Mouse (Mus musculus): Measurements from ENCODE around the gene Nrp2.

The Nrp2 gene

DNA sequence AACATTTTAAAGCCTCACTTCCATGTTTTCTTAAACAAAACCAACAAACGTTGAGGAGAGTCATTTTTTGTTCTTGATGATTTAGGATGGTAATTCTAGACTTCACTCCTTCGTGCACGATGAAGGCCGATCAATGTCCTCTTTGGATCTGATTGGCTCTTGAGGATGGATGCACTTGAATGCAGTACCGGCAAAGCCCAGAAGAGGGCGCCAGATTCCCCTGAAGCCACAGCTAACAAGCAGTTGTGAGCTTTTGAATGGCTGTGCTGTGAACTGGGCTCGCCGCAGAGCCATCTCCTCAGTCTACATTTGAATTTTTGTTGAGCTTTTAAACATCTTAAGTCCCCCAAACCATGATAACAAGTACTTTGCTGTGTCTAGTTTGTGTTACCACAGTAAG lies 19.4 kb downstream of the Nrp2 start:
- DNase-seq (ENCODE audit: extremely low read depth, low read depth): no peak

DNA sequence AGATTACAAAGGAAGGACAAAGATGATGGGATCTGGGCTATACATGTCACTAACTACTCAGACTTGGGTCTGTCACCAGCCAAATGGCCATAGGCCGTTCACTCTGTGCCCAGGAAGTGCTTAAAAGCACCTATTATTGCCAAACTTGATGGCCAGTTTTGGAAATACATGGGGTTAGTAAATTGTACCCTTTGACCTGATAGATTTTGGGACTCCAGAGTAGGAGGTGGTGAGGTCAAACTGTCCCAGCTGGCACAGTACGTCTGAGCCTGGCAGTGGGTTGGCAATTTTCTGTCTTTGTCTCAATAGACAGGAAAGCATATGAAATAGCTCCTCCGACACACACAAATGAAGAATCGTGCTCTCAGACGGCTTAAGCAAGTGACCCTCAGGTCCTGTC lies 20.8 kb downstream of the Nrp2 start:
- no peak for DNase-seq (ENCODE audit: extremely low read depth, low read depth)

DNA sequence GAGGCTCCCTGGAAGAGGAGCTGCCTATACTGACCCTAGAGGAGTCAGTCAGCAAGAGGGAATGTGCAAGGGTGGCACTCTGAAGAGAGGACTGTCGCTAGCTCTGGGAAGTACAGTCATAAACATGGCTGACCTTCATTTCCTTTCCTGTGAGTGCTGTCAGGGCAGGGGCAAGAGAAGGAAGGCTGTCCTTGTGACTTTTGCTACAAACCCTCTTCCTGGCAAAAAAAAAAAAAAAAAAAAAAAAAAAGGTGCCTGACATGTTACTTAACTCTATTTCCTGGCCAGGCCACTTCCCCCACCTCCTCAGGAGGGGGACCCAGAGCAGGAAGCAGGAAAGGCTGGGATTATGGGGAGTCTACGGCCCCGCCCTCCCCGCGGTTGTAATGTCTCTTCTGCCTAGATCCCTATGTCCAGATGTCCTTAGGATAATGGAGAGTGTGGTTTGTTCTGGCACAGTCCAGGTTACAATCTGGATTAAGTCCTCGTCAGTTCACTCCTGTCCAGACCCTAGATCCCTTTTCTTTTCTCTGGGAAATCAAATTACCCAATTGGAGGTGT lies 21.5 kb downstream of the Nrp2 start:
- DNase-seq (ENCODE audit: extremely low read depth, low read depth): no peak

DNA sequence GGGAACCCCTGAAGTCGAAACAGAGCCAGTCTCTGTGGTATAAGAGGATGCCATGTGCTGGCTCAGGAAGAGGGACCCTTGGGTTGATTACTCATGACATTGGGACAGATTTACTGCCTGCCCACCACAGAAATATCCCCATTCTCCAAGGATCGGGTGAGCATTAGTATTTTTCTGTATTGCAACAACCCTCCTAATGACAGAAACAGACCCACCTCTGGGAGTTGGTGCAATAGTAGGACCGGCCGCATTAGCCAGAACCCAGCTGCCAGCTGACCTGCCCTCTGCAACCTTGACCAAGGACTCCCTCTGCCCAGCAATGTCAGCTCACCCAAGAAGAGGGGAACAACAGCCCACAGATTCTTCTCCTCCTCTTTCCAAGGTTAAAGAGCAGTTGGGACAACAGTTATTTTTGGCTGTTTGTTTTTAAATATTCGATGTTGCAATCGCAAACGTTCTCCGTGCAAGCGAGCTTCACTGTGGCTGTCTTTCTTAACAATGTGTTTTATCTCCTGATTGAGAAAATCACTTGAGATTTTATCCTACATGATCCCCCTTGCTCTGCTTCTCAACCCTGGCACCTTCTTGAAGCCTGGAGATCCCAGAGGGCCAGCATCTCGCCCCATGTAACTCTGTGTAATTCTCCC lies 22.1 kb downstream of the Nrp2 start:
- DNase-seq (ENCODE audit: extremely low read depth, low read depth): no peak

DNA sequence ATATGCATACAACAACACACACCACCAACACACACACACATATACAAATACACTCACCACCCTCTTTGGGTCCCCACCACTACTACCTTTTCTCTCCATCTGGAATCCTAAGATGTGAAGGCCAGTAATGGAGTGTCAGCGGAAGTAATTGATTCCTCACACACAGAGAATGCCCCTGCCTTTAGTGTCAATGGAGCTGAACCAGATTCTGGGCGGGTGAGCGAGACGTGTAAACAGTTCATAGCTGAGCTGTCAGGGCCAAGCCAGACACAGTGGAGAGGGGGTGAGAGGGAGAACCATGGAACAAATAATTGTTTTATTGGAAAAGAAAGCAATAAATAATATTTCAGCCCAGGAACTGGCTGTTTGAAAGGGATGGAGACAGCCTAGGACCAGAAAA lies 24.1 kb downstream of the Nrp2 start:
- DNase-seq (ENCODE audit: extremely low read depth, low read depth): no peak

DNA sequence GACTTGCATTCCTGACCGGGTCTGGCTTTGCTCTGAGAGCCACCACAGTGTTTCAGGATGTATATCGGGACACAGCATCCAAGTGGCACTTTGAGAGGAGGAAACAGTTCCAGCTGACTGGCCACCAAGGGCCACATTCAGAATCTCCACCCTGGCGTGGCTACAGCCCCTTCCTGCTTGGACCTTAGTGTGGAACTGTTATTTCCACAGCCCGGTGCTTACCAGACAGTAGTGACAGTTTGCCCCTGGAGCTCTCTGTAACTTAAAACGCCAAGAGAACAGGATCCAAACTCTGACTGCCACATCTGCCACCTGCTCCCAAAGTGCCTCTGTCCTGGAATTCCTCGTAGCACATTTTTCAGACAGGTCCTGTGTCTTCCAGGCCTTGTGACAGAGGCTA lies 25.3 kb downstream of the Nrp2 start:
- DNase-seq (ENCODE audit: extremely low read depth, low read depth): no peak

DNA sequence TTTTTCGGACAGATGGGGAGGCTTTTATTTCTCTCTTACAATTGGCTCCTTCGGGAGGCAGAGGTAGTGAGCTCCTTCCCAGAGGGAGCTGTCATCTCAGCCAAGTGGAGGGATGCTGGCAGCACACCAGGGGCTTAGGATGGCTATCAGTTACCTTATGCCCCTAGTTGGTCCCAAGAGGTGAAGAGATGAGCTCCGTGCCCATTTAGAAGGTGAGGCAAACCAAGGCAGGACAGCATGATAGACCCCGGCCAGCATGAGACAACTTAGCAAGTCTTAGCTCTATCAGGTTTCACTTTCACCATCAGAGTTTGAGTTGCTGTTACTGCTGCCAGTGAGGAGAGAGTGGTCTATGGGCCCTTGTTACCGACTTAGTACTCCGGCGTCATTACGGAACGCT lies 25.8 kb downstream of the Nrp2 start:
- no peak for DNase-seq (ENCODE audit: extremely low read depth, low read depth)

DNA sequence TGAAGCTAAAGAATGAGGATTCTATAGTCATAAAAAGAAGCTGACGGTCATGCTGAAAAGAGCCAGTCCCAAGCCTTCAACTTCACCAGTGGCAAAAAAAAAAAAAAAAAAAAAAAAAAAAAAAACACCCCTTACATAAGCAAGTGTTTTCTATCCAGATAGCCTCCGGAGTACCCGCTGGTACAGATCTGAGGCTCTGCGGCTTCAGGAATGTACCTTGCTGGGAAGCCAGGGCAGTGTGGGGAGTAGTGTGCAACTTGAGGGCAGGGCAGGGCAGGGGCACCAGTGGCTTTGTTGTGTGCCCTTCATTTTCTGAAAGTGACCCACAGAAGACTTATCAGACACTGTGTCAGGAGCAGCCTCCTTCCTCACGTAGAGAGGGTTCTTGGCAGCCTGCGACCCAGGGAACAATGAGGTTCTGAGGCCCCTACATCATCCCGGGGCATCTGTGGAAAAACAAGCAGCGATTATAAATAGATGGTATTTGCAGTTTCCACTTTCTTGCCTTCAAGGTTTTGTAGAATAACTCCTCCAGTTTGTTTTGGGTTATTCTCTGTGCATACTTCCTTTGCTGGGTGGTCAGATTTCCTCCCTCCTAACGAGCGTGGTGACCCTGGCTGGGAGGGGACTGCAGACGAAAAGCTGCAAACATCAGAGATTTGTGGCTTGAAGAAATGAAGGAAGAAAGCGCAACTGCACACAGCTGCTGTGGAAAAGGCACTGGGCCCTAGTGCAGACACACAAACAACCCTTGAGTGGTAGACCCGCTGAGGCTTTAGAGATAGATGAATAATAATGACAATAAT lies 26.5 kb downstream of the Nrp2 start:
- DNase-seq (ENCODE audit: extremely low read depth, low read depth): no peak

DNA sequence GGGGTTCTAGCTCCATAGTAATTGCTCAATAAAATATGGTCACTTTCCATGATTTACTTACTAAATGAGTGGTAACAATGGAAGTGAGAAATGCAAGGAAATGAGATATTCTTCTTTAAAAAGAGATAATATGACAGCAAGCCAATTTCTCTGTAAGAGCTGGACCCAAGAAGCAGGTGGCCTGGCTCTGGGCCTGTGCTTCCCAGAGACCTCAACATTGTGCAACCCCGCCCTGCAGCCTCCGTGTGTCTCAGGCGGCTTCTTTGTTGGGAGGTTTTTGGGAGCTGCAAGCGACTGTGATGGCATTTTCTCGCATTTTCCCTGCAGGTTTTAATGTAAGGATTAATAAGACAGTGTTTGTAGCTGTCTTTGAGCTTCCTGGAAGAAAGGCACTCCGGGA lies 29.0 kb downstream of the Nrp2 start:
- DNase-seq (ENCODE audit: extremely low read depth, low read depth): no peak

DNA sequence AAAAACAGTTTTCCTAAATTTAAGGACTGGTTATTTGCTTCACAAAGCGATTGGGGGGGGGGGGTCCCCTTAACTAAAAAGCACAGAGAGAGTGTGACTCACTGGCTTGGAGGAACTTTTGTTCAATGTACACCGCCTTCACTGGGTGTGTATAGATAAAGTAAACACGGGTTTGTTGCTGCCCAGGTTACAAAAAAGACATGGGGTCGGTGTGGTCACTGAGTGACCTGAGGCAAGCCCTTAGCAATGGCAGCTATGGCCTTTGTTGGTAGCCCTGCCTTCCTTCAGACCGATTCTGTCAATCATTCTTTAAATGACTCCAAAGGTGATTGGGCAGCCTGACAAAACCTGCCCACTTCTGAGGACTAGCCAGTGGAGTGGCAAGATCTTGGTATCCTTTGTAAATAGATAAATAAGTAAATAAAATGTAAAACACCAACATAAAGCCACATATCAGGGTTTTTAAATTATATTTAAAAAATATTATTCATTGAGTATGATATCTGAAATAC lies 31.4 kb downstream of the Nrp2 start:
- no peak for DNase-seq (ENCODE audit: extremely low read depth, low read depth)

DNA sequence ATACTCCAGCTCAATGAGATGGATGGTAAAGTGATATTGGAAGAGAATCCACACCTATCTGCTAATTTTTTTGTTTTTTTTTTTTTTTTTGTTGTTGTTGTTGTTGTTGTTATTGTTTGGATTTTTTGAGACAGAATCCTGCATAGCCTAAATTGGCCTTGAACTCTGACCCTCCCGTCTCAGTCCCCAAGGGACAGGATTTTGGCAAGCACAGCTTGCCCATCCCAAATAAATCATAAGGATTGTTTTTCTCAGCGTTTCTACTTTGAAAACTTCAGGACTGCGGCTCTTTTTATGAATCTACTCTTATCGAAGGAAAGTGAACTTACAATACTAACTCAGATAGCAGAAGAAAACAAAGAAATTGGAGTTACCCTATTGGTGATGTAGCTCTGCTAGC lies 31.9 kb downstream of the Nrp2 start:
- no peak for DNase-seq (ENCODE audit: extremely low read depth, low read depth)

DNA sequence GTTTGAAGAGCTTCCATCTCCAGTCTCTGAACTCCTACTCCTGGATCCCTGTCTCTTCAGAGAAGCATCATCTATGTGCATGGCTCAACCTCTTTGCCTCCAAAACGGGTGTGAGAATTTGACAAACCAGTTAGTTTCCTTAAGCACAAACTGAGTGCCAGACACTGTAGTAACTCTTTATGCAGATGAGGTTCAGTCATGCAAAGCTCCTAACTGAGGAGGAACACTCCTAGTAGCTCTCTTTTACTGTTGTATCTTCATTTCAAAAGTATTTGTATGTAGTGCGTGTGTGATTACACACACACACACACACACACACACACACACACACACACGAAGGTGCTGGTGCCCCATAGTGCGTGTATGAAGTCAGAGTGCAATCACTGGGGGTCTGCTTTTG lies 32.8 kb downstream of the Nrp2 start:
- no peak for DNase-seq (ENCODE audit: extremely low read depth, low read depth)

DNA sequence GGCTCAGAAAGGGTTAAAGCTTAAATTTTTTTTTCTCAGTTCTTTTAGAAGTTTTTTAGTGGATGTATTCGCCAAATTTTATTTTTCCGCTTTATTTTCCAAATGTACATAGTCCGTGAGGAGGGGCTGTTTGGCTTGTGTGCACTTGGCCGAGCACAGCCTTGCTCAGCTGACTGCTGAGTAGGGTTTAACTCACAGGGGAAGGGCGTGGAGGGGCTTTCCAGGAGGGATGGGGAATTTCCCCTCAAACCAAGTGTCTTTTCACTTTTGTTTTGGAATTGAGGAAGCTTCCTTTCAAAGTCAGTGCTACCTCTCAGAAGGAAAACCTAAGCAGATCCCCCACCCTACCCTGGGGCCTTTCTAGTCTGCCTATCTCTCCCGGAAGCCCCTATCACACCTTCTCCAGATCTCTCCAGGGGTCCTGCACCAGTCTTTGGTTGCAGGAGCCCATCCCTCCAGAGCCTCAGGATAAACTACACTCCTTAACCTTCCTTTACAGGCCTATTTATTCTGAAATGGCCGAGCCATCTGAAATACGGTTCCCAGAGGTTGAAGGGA lies 33.4 kb downstream of the Nrp2 start:
- DNase-seq (ENCODE audit: extremely low read depth, low read depth): no peak

DNA sequence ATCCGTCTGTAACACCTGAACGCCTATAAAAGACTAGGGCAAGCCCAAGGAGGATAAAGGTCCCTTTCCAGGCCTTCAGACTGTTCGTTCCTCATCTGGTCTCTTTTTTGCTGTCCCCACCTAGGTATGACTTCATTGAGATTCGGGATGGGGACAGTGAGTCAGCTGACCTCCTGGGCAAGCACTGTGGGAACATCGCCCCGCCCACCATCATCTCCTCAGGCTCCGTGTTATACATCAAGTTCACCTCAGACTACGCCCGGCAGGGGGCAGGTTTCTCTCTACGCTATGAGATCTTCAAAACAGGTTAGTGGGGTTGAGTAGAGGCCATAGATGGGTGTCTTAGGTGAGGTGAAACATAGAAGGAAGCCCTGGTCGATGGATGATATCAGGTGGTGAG lies 35.1 kb downstream of the Nrp2 start:
- DNase-seq (ENCODE audit: extremely low read depth, low read depth): no peak

DNA sequence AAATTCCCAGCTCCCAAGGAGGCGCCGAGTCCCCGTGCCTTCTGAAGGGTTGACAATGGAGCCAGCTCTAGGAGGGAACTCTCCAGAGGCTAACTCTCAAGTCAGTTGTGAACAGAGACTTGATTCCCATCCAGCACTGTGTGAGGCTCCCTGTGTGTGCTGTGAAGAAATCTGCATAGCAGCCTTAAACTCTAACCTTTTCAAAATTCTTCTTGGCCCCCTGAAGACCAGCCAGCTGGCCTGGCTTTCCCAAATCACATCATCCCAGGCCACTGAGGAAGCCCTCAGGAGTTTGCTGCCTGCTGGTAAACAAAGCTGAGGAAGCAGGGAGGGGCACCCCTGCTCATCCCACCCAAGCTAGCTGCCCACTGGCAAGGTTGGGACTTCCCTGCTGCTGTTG lies 39.0 kb downstream of the Nrp2 start:
- no peak for DNase-seq (ENCODE audit: extremely low read depth, low read depth)

DNA sequence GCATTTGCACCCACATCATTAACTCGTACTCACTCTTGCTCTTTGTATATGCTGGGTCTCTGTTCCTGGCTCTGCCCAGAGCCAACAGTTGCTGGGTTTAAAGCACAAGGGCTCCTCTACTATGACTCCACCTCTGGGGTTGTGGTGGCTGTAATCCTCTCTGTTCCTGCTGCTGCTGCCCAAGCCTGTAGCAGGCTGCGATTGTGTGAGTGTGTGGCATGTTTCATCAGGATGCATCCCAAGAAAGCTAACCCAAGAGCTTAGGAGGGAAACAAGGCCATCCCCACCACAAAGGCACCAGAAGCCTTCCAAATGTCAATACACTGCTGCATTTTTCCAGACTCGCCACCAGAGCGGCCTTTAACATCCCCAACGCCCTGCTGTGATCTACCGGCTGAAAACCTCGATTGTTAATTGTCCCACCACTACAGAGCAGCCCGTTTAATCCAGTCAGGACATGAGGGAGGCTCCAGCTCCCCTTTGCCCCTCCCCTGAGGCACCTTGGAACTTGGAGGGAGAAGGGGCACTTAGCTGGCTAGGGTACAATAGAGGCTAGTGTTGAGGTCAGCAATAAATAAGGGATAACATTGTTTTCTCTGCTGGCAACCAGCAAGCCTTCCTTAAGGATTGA lies 40.1 kb downstream of the Nrp2 start:
- no peak for DNase-seq (ENCODE audit: extremely low read depth, low read depth)

DNA sequence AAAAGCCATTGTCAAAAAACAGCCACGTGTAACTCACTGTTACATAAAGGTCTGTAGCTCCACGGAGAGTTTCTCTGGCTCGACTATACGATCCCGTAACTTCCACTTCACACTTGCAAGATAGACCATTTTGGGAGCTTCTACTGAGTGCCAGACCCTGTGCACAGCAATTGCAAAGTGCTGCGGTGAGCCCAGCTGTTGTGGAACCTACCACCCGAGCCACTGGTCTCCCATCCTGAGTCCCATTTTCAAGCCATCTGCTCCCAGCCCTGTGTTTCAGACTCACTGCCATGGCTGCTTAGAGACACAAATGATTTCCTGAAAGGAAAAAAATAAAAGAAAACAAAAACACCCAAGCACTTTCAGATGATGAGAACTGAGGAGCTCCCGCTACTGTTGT lies 42.8 kb downstream of the Nrp2 start:
- DNase-seq (ENCODE audit: extremely low read depth, low read depth): no peak

DNA sequence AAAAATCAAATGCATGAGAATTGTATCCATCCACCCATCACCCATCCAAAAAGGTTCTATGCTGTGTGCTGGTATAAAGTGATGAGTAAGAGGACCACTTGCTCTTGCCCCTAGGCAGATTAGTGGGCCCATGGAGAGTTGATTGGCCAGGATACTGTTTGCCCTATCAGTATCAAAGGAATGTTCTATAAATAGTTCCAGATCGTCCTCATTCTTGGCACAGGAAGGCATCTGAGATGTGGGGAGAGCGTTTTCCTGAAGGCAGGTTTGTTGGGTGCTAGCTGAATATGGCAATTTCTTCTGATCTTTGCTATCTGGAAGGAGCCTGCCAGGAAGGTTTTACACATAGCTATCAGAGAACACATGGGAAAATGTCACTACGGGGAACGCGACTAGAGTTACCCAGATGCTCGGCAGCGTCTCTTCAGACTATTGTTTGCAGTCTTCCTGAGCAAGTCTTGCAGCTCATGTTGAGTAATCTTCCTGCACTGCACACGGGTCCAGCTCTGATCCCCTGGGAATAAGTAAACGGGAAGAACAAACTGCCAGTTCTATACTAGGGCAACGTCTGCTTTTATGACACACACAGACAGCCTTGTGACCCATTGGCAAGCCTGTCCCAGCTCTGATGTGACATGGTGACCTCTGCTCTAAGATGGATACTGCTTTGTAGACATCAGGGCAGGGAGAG lies 44.5 kb downstream of the Nrp2 start:
- no peak for DNase-seq (ENCODE audit: extremely low read depth, low read depth)

DNA sequence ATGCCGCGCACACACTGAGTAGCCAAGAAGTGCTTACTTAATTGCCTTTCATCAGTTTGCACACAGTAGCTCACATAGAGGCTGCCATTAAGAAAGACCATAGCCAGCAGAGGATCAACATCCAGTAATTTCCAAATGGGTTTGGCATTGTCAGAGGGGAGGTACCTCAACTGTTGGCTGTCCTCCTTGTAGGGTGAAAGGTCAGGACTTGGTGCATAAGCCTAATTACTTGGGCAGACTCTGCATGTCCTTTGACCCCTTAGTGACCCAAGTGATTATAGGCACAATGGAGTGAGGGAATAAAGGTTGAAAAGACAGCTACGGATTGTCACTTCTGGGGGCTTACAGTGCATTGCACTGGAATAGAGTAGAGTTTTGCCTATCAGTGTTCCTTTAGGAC lies 45.3 kb downstream of the Nrp2 start:
- DNase-seq (ENCODE audit: extremely low read depth, low read depth): no peak

DNA sequence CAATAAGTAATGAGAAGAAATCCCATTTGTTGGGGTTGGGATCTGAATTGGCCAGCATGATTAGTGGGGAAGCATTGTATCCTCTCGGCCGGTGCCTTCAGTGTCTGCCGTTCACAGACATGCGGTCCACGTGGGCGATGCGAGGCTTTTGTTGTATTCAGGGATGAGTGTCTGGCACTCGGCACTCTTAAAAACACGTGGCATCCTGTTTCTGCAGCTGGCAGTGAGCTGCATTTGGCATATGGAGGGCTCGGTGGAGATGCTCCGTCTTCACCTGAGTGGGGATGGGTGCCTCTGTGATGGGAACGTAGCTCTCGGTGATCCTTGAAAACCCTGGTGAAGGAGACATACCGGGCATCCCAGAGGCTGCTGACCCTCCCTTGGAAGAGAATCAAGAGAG lies 46.6 kb downstream of the Nrp2 start:
- DNase-seq (ENCODE audit: extremely low read depth, low read depth): no peak

DNA sequence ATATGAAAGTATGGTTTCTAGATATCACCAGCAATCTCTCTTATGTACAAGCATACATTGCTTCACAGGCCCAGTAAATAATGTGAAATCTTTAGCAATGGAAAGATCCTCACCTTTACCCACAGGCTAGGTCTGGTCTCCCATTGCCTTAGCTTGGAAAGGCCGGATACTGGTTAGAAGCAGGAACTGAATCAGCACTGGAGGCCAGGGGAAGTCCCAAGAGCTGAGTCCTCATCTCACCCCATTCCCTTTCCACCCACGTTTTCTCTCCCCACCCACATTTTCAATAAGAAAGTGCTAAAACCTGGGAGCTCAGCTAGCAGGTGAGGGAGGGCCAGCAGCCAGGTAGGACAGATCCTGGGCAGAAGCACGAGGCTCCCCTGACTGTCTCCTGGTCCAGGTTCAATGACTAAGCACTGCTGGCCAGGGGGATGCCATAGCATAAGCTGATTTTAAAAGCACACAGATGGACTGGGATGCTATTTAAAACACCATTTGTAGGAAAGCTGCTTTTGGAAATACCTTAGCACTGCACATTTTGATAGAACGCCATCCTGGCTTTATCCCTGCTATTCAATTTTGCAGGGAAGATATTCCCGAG lies 47.4 kb downstream of the Nrp2 start:
- no peak for DNase-seq (ENCODE audit: extremely low read depth, low read depth)

All from MEL-GATA-1-ER (cell line).